Mouse (Mus musculus): ENCODE measurements at regions not wholly inside any gene's neighbourhood (a gene's known extent, or its start where the extent isn't known, plus 50 kb on each side); places are given as distances from the start of the nearest gene placed in this dataset.

GRCm38 (mm10) chr6:15639809-15640479, 80.5 kb upstream of the Mdfic start:
- TF ChIP-seq CTCF (IDR thresholded peaks at IDR 0.05; ENCODE audit: borderline replicate concordance, extremely low read depth, insufficient read depth, insufficient read length) = no peak
- no peak for TF ChIP-seq POLR2A (IDR thresholded peaks at IDR 0.05; ENCODE audit: borderline replicate concordance, extremely low read depth, insufficient read depth, insufficient read length, poor library complexity, severe bottlenecking)
